Mouse (Mus musculus) ovary, postnatal 36 days (tissue): ENCODE measurements around the gene C1qc.

Experiments used
- DNase-seq: peaks from one replicate; pipeline ENCODE4 v3.0.0; 2022; ENCODE audit warnings: low spot score, mixed read lengths

Gene C1qc

GRCm38 (mm10) chr4:136892811-136893210, at the start of gene C1qc:
C1qc (minus strand) TSS chr4:136893065.
- DNase-seq: no peak

- DNase-seq: no peak
These were observed 45.1 kb upstream of the C1qc start for GRCm38 (mm10) chr4:136937935-136938334.

GRCm38 (mm10) chr4:136937344-136937743, 44.5 kb upstream of the C1qc start:
- DNase-seq: no peak

GRCm38 (mm10) chr4:136934746-136935613, 42.1 kb upstream of the C1qc start:
- DNase-seq: no peak

- DNase-seq: no peak
These were observed 37.6 kb upstream of the C1qc start for GRCm38 (mm10) chr4:136930474-136930873.

- DNase-seq: no peak
These were observed 36.1 kb upstream of the C1qc start for GRCm38 (mm10) chr4:136928928-136929327.

- DNase-seq: no peak
These were observed 32.9 kb upstream of the C1qc start for GRCm38 (mm10) chr4:136925804-136926203.

- peak; percentile 80 for DNase-seq
These were observed 31.7 kb upstream of the C1qc start for GRCm38 (mm10) chr4:136924529-136924928.

GRCm38 (mm10) chr4:136919526-136919925, 26.7 kb upstream of the C1qc start:
- no peak for DNase-seq

GRCm38 (mm10) chr4:136918834-136919233, 26.0 kb upstream of the C1qc start:
- no peak for DNase-seq

- DNase-seq: no peak
These were observed 24.3 kb upstream of the C1qc start for GRCm38 (mm10) chr4:136917165-136917524.

- DNase-seq: no peak
These were observed 23.7 kb upstream of the C1qc start for GRCm38 (mm10) chr4:136916359-136917164.

GRCm38 (mm10) chr4:136912841-136913240, 20.0 kb upstream of the C1qc start:
- no peak for DNase-seq

- DNase-seq: no peak
These were observed 18.9 kb upstream of the C1qc start for GRCm38 (mm10) chr4:136911804-136912203.

- no peak for DNase-seq
These were observed 18.4 kb upstream of the C1qc start for GRCm38 (mm10) chr4:136911211-136911646.

- DNase-seq: no peak
These were observed 14.9 kb upstream of the C1qc start for GRCm38 (mm10) chr4:136907809-136908208.

GRCm38 (mm10) chr4:136907033-136907432, 14.2 kb upstream of the C1qc start:
- peak; percentile 29 for DNase-seq

- no peak for DNase-seq
These were observed 12.1 kb upstream of the C1qc start for GRCm38 (mm10) chr4:136904767-136905539.

- DNase-seq: no peak
These were observed 6.3 kb upstream of the C1qc start for GRCm38 (mm10) chr4:136899154-136899553.

- no peak for DNase-seq
These were observed 5.8 kb upstream of the C1qc start, which contains the start of gene C1qa for GRCm38 (mm10) chr4:136898637-136899036. C1qa (minus strand) TSS chr4:136898803.

- DNase-seq: no peak
These were observed 5.3 kb upstream of the C1qc start for GRCm38 (mm10) chr4:136898084-136898598.

- no peak for DNase-seq
These were observed 3.6 kb upstream of the C1qc start for GRCm38 (mm10) chr4:136896461-136896860.
